Mouse (Mus musculus): ENCODE data around the gene Nupl2.

DNA sequence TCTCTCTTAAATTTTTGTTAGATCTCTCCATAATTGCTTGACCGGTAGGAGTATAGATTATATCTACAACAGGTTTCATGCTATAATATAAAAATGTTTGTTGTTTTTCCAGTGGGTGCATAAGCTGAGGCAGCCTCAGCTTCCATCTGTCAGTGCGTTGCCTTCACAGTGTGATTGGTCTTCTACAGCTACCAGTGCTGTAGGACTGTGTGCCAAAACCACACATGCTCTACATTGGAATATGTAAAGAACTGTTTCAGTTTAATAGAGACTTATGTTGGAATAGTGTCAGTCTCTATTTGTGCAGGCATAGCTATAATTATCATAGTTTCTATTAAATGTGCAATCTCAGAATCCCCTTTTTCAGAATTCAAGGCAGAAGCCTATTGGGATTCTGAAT, 42.5 kb upstream of the Nupl2 start:
- TF ChIP-seq EP300 (IDR thresholded peaks at IDR 0.05; ENCODE audit: insufficient read depth, low read depth, low read length) (no peak), CTCF (IDR thresholded peaks at IDR 0.05; ENCODE audit: low read depth, low read length) (no peak), POLR2A (IDR thresholded peaks at IDR 0.05; ENCODE audit: insufficient read depth, low read length) (no peak)
